Mouse (Mus musculus) stomach, embryonic 15.5 days (tissue): ENCODE data around the gene Nfkbia. TPM values are rescaled to one million over a fixed set of nuclear protein-coding genes. Genes with fewer than 3 reads are reported as not detected.

Experiments
- ATAC-seq: fragments of 200-750 bp; cut with Nextera tagmentation; 2 replicates; pipeline ENCODE4 v1.8.0; 2017; ENCODE audit warnings: low read depth, moderate number of reproducible peaks, moderate TSS enrichment; ENCODE audit not compliant: insufficient read depth, low FRiP score
- H3K27ac ChIP-seq: fragments of 300-500 bp; sonication (generic); 2 replicates; pipeline ENCODE4 v1.5.1; 2015; ENCODE audit warnings: mild to moderate bottlenecking, inconsistent platforms
- H3K27me3 ChIP-seq: fragments of 300-500 bp; sonication (generic); replicated peaks from 2 replicates; pipeline ENCODE4 v1.6.1; 2015; ENCODE audit warnings: inconsistent platforms
- H3K36me3 ChIP-seq: fragments of 300-500 bp; sonication (generic); 2 replicates; pipeline ENCODE4 v1.6.1; 2015; ENCODE audit warnings: inconsistent platforms
- H3K4me1 ChIP-seq: fragments of 300-500 bp; sonication (generic); 2 replicates; pipeline ENCODE4 v1.6.1; 2015; ENCODE audit warnings: inconsistent platforms
- H3K4me2 ChIP-seq: fragments of 300-500 bp; sonication (generic); 2 replicates; pipeline ENCODE4 v1.6.1; 2015; ENCODE audit warnings: mild to moderate bottlenecking, inconsistent platforms
- H3K4me3 ChIP-seq: fragments of 300-500 bp; sonication (generic); replicated peaks from 2 replicates; pipeline ENCODE4 v1.5.1; 2015; ENCODE audit warnings: inconsistent platforms
- H3K9ac ChIP-seq: fragments of 300-500 bp; sonication (generic); 2 replicates; pipeline ENCODE4 v1.6.1; 2015; ENCODE audit warnings: inconsistent platforms
- H3K9me3 ChIP-seq: fragments of 300-500 bp; sonication (generic); 2 replicates; pipeline ENCODE4 v1.6.1; 2016; ENCODE audit warnings: inconsistent platforms
- WGBS: fragments of 180-500 bp; shearing (Covaris S2); methylation state at CpG from one replicate; pipeline ENCODE4 v1.1.7; 2015; 5-methylcytosine and 5-hydroxymethylcytosine counted together
- polyA plus RNA-seq: library from polyadenylated mRNA; unstranded; fragments of >200 nt; fragmentation: Nextera tagmentation; extraction: Ambion mirVana; gene quantifications from 2 replicates; pipeline ENCODE4 v1.2.1, GENCODE M21; 2015

The Nfkbia gene
- polyA plus RNA-seq, 1 experiment from 2014 or later: 81.8 TPM

GRCm38 (mm10) chr12:55471344-55471743 is 21.1 kb downstream of the Nfkbia start:
- Histone ChIP-seq H3K4me1 (peaks cover 12% of the 10 kb centered on the region), H3K36me3 (no peaks in the 10 kb centered on the region), H3K4me2 (no peak overlapping the region), H3K9ac (no peak overlapping the region), H3K27ac (no peak overlapping the region), H3K27me3 (no peaks in the 10 kb centered on the region), H3K4me3 (no peak overlapping the region), H3K9me3 (no peaks in the 10 kb centered on the region)
- 81% methylated on average over 9 of the region's 9 CpGs for WGBS
- no peak for ATAC-seq

GRCm38 (mm10) chr12:55470442-55470841 is 22.0 kb downstream of the Nfkbia start:
- WGBS: 50% methylated on average over 5 of the region's 5 CpGs
- Histone ChIP-seq H3K4me2 (no peak overlapping the region), H3K27ac (no peak overlapping the region), H3K36me3 (no peaks in the 10 kb centered on the region), H3K4me1 (peaks cover 16% of the 10 kb centered on the region), H3K4me3 (no peak overlapping the region), H3K9ac (no peak overlapping the region), H3K27me3 (no peaks in the 10 kb centered on the region), H3K9me3 (no peaks in the 10 kb centered on the region)
- no peak for ATAC-seq

GRCm38 (mm10) chr12:55467331-55468180 is 24.9 kb downstream of the Nfkbia start:
- Histone ChIP-seq H3K27ac (no peak overlapping the region), H3K4me1 (peaks cover 29% of the 10 kb centered on the region), H3K4me3 (no peak overlapping the region), H3K4me2 (no peak overlapping the region), H3K27me3 (no peaks in the 10 kb centered on the region), H3K9ac (no peak overlapping the region), H3K36me3 (no peaks in the 10 kb centered on the region), H3K9me3 (no peaks in the 10 kb centered on the region)
- no peak for ATAC-seq
- 63% methylated on average over 10 of the region's 10 CpGs for WGBS

GRCm38 (mm10) chr12:55466816-55467215 is 25.6 kb downstream of the Nfkbia start:
- Histone ChIP-seq H3K9me3 (no peaks in the 10 kb centered on the region), H3K27me3 (no peaks in the 10 kb centered on the region), H3K36me3 (no peaks in the 10 kb centered on the region), H3K9ac (no peak overlapping the region), H3K4me1 (peaks cover 32% of the 10 kb centered on the region), H3K4me2 (no peak overlapping the region), H3K4me3 (no peak overlapping the region), H3K27ac (peak overlapping the region; percentile 44; the same call in 1 of the 2 replicates)
- 59% methylated on average over 5 of the region's 5 CpGs for WGBS
- no peak for ATAC-seq

- H3K9ac ChIP-seq: no peak overlapping the region
- H3K27ac ChIP-seq: peak overlapping the region; percentile 44; the same call in 1 of the 2 replicates
- 63% methylated on average over 7 of the region's 7 CpGs for WGBS
- H3K4me2 ChIP-seq: no peak overlapping the region
- no peaks in the 10 kb centered on the region for H3K9me3 ChIP-seq
- ATAC-seq: no peak
- peaks cover 38% of the 10 kb centered on the region for H3K4me1 ChIP-seq
- no peaks in the 10 kb centered on the region for H3K36me3 ChIP-seq
- H3K4me3 ChIP-seq: no peak overlapping the region
- H3K27me3 ChIP-seq: no peaks in the 10 kb centered on the region
Observed at GRCm38 (mm10) chr12:55466088-55466701, 26.3 kb downstream of the Nfkbia start.

GRCm38 (mm10) chr12:55465401-55465983 is 27.0 kb downstream of the Nfkbia start:
- Histone ChIP-seq H3K9me3 (no peaks in the 10 kb centered on the region), H3K27me3 (no peaks in the 10 kb centered on the region), H3K4me1 (peaks cover 43% of the 10 kb centered on the region), H3K27ac (0 out of 2 replicates have a peak overlapping the region, but pooled peaks have one; percentile 44), H3K4me3 (no peak overlapping the region; the same call in 1 of the 2 replicates), H3K36me3 (no peaks in the 10 kb centered on the region), H3K9ac (no peak overlapping the region), H3K4me2 (peak overlapping the region; percentile 32; the same call in 1 of the 2 replicates)
- ATAC-seq: no peak
- 74% methylated on average over 17 of the region's 17 CpGs for WGBS

- no peak for ATAC-seq
- Histone ChIP-seq H3K36me3 (no peaks in the 10 kb centered on the region), H3K4me2 (peak overlapping the region; percentile 24), H3K9ac (no peak overlapping the region), H3K9me3 (no peaks in the 10 kb centered on the region), H3K4me3 (no peak overlapping the region), H3K27me3 (no peaks in the 10 kb centered on the region), H3K27ac (peak overlapping the region; percentile 54), H3K4me1 (peaks cover 43% of the 10 kb centered on the region)
- WGBS: 31% methylated on average over 14 of the region's 14 CpGs
Observed at GRCm38 (mm10) chr12:55464846-55465361, 27.5 kb downstream of the Nfkbia start.

- 18% methylated on average over 16 of the region's 16 CpGs for WGBS
- Histone ChIP-seq H3K4me3 (no peak overlapping the region), H3K9me3 (no peaks in the 10 kb centered on the region), H3K9ac (no peak overlapping the region), H3K27me3 (no peaks in the 10 kb centered on the region), H3K27ac (peak overlapping the region; percentile 54), H3K4me1 (peaks cover 43% of the 10 kb centered on the region), H3K36me3 (no peaks in the 10 kb centered on the region), H3K4me2 (peak overlapping the region; percentile 24)
- ATAC-seq: 0 out of 2 replicates have a peak, but pooled peaks have one; percentile 15
Observed at GRCm38 (mm10) chr12:55463992-55464845, 28.2 kb downstream of the Nfkbia start.

- ATAC-seq: no peak
- H3K9ac ChIP-seq: no peak overlapping the region
- H3K4me1 ChIP-seq: peaks cover 43% of the 10 kb centered on the region
- 84% methylated on average over 5 of the region's 5 CpGs for WGBS
- no peaks in the 10 kb centered on the region for H3K9me3 ChIP-seq
- no peaks in the 10 kb centered on the region for H3K27me3 ChIP-seq
- no peaks in the 10 kb centered on the region for H3K36me3 ChIP-seq
- 0 out of 2 replicates have a peak overlapping the region, but pooled peaks have one; percentile 12 for H3K27ac ChIP-seq
- H3K4me3 ChIP-seq: no peak overlapping the region
- no peak overlapping the region for H3K4me2 ChIP-seq
Observed at GRCm38 (mm10) chr12:55463087-55463486, 29.4 kb downstream of the Nfkbia start.

GRCm38 (mm10) chr12:55462456-55462855 is 30.0 kb downstream of the Nfkbia start:
- Histone ChIP-seq H3K9me3 (no peaks in the 10 kb centered on the region), H3K4me3 (no peak overlapping the region), H3K27ac (peak overlapping the region; percentile 78), H3K36me3 (no peaks in the 10 kb centered on the region), H3K4me2 (no peak overlapping the region; the same call in 1 of the 2 replicates), H3K27me3 (no peaks in the 10 kb centered on the region), H3K4me1 (peaks cover 43% of the 10 kb centered on the region), H3K9ac (no peak overlapping the region)
- ATAC-seq: no peak
- WGBS: 47% methylated on average over 6 of the region's 6 CpGs

- Histone ChIP-seq H3K27ac (peak overlapping the region; percentile 78), H3K36me3 (no peaks in the 10 kb centered on the region), H3K4me1 (peaks cover 43% of the 10 kb centered on the region), H3K9me3 (no peaks in the 10 kb centered on the region), H3K4me3 (no peak overlapping the region), H3K4me2 (0 out of 2 replicates have a peak overlapping the region, but pooled peaks have one; percentile 24), H3K27me3 (no peaks in the 10 kb centered on the region), H3K9ac (no peak overlapping the region)
- ATAC-seq: peak; percentile 36; the same call in 1 of the 2 replicates
- WGBS: 37% methylated on average over 6 of the region's 6 CpGs
Observed at GRCm38 (mm10) chr12:55461767-55462166, 30.7 kb downstream of the Nfkbia start.
